Mouse (Mus musculus) C2C12 (cell line): ENCODE data around the gene Cryab.

Experiments
- CTCF ChIP-seq: IDR thresholded peaks from one replicate; pipeline ENCODE4 v1.5.1; 2011; ENCODE audit not compliant: control insufficient read depth, insufficient read depth, insufficient read length
- FOSL1 ChIP-seq: IDR thresholded peaks from one replicate; pipeline ENCODE4 v1.8.0; 2011; ENCODE audit warnings: mild to moderate bottlenecking, low read length; ENCODE audit not compliant: poor library complexity, insufficient read depth, severe bottlenecking

DNA sequence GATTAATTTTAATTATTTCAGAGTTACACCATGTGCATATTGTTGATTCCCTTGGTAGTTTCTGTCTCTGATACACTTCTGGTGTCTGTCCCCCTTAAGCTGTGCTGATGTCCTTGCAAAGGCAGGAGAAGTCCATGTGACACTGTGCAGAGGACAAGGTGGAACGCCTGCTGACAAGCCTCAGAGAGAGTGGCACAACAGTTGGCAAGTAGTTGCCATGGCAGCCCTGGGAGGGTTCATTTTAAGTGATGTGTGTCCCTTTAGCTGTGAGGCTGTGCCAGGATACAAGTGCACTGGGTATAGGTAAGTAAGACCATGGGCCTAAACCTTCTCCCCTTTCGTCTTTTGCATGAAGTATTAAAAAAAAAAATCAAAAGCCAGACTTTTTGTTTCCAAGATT, 18.9 kb downstream of the Cryab start:
- TF ChIP-seq FOSL1 (no peak), CTCF (no peak)
